Mouse (Mus musculus): ENCODE measurements around the gene Clybl.

Clybl gene

DNA sequence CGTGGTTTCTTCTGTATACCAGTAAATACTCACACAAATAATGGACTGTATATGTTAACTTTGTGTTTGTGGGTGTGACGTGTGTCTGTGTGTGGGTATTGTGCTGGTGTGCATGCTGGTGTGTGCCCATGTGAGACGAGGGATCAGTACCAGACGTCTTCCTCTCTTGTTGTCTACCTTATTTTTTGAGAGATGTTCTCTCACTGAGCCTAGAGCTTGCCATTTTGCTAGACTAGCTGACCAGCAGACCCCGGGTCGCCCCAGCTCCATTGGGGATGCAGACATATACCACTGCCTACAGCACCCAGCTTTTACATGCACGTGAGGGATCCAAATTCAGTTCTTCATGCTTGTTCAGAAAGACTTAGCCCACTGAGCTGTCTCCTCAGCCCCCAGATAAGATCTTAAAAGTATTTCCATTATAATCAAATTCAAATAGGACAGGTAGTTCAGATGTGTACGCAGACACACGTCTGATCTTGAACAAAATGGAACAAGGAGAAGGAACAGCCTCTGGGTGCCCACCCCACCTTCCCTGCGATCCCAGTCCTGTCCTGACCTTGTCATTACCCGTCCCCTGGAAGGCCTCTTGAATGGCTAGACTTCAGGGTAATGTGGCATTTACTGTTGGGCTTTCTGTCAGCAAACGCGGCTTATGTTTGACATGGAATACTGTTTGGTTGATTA lies 208.3 kb downstream of the Clybl start:
- no peak for DNase-seq

DNA sequence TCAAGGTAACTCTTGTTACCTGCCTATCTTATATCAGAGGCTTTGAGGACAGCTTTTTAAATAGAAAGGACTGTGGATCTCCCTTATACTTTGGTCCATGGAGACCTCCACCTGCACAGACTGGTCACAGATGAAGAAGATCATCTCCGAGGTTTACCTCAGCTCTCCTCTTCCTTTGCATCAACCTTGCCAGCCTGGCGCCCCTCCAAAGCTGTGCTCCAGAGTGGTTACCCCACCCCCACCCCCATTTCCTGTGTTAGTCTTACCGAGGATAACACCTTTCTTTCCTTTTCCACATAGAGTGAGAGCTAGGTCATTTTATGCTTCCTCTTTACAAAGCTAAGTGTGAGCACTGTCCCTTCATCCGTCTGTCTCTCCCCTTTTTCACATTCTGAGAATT lies 209.4 kb downstream of the Clybl start:
- no peak for DNase-seq

DNA sequence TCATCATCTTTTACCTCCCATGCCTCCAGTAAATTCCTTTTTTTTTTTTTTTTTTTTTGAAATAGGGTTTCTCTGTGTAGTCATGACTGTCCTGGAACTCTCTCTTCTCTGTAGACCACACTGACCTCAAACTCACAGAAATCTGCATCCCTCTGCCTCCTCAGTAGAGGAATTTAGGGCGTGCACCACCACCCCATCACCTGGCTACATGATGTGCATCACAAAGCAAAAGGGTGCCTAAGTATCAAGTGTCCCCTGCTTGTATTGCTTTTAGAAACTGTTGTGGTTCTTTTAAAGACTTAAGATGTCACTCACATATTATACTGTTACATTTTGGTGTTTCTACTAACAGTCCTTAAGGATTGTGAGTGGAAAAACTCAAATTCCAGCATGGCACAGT lies 211.6 kb downstream of the Clybl start:
- DNase-seq: no peak

DNA sequence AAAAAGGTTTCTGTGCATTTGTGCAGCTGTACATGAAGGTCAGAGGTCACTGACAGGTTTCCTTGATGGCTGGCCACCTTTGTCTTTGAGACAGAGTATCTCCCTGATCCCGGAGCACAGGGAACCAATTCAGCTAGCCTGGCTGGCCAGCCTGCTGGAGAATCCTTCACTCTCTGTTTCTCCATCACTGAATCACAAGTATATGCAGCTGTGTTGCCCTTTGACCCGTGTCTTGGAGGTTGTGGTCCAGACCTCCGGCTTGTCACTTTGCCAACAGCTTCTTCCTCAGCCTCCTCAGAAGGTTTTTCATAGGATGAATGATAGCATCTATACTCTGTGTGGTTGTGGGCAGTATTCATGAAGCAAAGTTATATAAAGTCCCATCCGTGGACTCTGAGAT lies 217.2 kb downstream of the Clybl start:
- no peak for DNase-seq

DNA sequence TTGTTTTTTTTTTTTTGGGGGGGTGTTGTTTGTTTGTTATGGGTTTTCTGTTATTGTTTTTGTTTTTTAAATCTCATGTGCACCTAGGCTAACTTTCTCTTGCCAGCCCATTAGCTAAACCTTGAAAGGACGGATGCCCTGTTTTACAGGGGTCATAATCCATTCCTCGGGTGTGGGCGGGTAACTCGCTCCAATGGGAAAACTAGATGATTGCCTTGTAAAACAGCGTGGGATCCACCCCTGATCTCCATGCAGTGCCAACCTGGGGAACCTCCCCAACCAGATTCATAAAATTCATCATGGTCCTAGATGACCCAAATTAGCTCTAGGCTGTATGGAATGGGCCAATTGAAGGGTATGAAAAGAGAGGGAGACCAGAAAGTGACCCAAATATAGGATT lies 218.4 kb downstream of the Clybl start:
- DNase-seq: no peak

DNA sequence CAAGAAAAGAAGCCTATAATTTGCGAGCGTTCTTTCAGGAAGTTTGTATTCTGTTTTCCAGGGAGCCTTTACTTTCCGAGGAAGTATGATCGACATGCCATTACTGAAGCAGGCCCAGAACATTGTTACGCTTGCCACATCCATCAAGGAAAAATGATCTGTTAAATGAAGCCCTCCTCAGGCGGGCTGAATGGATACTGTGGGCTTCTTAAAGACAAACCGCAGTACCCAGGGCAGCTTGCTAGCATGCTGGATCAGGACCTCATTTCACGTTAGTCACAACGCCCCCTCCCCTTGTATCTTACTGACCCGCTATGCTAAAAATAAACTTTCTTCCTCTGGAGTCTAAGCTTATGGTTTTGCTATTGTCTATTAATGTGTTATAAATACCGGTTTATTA lies 220.4 kb downstream of the Clybl start:
- DNase-seq: no peak

DNA sequence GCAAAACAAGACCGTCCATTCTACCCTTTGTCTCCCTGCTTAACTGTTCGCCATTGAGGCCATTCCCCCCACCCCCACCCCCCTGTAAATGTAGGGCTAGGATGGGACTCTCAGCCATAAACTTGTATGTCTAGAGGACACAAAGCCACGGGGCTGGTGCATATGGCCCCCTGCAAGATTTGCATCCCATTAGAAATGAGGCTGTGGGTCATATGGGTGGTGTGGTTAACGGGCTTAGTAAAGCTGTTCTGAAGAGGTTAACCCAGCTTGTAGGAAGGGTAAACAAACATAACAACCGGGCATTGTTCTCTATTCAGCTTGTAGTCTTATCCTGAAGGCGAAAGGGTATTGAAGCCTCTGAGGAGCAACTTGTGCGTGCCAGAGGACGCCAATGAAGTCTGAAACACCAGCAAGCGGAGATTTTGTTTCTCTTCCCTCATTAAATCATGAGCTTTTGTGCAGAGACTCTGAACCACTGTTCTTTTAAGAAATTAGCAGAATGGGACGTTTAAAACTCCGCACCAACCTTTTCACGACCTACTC lies 221.3 kb downstream of the Clybl start:
- DNase-seq: no peak

DNA sequence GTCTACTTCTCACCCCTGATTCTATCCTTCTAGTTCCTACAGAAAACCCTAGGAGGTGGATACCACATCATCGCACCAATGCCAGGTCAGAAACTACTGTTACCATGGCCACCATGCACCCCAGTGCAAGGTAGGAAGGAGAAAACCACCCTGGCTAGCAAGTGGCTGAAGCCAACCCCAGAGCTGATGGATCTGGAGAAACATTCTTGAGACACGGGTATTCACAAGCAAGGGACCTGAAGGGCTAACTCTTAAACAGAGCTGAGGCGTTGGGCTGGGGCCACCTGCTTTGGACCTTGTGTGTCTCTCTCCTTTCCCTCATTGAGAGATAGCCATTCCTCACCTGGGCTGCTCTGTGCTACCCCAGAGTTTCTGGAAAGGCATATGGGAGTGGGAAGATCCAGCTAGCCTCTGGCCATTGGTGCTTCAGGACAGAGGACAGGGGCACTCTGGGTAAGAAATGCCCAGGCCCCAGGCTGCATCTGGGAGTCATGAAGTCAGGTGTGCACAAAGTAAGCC lies 222.0 kb downstream of the Clybl start:
- no peak for DNase-seq

DNA sequence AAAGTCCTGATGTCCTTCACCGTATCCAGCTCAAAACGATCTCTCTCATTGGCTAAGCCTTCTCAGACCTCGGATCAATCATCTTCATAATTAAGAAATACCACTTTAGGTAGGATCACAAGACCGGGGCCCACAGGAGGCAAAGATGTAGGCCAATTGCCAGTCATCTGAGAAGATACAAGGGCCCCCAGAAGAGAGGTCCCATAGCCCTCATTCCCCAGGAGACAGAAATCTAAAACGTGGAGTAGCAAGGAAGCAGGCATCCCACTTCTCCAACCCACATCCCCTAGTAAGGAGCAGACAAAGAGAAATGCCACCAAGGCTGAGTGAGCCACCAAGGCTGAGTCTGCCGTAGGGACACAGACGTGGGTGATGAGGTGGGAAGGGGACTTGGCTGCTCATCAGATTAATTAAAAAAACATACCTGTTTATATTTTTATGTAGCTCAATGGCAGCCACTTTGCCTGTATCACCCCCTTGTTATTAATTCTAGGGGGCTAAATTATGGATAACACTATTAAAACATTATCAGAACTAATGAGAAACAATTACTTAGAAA lies 223.2 kb downstream of the Clybl start:
- DNase-seq: no peak

DNA sequence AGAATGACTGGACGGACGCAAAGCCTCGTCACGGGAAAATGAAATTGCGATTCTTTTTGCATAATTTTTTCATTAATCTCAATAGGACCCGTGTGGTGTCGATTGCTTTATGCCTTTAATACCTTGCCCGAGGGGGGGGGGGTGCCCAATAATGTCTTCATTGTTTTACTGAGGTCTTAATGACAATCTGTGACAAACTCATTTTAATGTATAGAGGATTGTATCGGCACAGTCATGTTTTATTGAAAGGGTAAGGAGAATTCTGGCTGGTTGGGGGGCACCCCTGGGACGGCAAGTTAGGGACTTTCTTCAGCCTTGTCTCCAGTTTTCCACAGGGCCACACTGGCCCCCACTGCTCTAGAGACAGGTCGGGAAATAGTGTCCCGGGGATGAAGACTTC lies 223.7 kb downstream of the Clybl start:
- DNase-seq: no peak

DNA sequence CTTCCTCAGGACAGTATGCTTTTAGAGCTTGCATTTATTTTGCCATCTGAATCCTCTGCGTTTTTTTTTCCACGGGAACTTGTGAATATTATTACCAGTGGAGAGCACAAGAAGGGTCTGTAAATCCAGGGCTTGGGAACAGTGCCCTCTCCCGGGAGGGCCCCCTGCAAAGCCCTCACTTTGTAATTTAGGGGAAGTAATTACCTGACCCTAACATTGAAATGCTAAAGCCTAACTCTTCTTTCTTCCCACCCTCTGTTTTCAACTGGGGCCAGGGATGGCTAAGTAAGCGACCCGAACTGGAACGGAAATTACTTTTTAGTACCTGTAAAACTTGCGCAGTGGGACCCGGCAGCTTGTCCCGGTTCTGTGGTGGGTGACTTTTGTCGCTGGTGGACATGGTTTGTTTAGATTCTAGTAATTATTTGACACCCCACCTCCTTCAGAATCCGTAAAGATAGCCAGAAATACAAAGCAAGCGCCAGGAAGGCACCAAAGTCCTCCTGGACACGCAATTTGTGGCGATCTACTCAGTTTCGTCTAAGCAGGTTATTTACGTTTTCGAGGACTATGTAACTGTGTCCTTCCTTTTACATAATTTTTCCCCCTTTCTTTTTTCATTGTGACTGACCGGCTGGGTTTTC lies 224.5 kb downstream of the Clybl start:
- no peak for DNase-seq

DNA sequence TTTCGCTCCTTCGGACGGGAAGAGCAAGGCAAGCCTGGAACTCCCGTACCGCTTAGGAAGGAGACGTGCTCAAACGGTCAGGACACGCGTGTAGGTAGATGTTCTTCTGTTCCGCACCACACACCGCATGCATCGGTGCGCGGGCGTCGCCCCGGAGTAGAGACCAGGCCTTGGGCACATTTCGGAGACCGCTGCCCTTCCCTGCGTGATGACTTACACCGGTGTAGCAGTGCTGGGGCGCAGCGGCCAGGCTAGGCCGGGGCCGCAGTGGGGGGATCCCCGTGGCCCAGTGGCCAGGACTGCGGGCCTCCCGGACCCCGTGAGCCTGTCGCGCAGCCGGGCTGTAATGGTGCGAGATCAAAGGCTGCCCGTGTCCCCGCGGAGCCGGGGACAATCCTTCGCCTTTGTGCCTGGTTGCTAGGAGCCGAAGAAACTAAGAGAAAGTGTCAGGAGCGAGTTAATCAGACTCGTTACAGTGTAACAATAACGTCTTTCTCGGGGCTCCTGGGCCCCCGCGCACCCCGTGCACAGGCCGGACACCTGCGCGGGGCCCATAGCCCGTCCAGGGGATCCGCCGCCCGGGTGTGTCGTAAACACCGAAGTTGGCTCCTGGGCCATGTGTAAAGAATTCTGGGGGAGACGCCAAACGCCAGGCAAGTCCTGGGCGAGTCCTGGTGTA lies 225.2 kb downstream of the Clybl start:
- DNase-seq: no peak

DNA sequence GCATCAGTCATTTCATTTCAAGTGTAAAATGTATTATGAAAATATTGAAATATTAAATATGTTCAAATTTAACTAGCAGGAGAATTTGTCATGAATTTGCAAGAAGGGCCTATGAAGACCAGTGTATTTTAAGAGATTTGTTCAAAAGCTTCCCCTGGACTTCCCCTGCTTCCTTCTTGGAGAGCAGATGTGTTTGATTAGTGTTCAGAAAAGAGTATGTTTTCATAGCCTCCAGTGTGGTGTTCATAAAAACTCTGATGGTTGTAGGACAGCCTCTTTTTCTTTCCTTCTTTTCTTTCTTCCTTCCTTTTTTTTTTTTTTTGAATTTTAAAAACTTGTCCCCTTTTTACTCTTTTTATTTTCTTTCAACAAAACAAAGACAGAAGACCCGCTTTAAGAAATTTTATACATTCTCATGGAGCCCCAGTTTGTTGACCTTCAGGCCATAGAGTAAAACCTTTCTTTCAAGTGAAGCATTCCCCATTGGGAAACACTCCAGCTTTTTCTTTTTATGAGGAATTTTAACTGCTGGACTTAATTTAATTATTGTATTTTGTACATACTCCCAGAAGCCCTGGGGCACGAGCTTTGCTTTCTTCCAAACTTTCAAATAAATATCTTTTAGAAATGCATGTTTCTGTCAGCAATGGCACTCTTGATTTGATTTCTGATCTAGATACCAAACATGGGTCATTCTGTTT lies 231.5 kb downstream of the Clybl start:
- no peak for DNase-seq

DNA sequence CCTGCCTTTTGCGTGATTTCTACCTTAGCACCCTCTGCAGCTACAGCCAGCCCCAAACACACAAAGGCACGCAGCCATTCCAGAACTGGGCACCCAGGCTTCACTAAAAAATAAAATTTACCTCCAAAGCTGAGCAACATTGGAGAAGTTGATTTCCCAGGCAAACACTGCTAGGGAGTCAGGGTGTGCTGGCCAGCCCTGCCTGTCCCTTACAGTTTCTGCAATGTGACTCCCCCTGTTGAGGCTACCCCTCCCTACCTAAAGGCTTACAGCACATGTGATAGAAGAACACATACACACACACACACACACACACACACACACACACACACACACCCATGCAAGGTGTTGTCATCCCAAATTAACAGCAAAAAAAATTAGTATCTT lies 232.0 kb downstream of the Clybl start:
- no peak for DNase-seq

DNA sequence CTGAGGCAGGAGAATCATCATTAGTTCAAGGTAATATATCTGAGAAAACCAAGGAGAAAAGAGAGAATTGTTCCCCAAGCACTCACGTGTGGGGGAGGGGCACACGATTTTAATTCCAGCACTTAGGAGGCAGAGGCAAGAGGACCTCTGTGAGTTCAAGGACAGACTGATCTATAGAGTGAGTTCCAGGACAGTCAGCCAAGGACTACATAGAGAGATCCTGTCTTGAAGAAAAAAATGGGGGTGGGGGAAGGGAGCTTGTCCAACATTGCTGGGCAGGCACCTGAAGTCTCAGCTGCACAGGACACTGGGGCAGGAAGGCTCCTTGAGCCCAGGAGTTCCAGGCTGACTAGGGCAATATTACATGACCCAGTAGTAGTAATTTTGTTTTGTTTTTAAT lies 233.3 kb downstream of the Clybl start:
- DNase-seq: no peak

DNA sequence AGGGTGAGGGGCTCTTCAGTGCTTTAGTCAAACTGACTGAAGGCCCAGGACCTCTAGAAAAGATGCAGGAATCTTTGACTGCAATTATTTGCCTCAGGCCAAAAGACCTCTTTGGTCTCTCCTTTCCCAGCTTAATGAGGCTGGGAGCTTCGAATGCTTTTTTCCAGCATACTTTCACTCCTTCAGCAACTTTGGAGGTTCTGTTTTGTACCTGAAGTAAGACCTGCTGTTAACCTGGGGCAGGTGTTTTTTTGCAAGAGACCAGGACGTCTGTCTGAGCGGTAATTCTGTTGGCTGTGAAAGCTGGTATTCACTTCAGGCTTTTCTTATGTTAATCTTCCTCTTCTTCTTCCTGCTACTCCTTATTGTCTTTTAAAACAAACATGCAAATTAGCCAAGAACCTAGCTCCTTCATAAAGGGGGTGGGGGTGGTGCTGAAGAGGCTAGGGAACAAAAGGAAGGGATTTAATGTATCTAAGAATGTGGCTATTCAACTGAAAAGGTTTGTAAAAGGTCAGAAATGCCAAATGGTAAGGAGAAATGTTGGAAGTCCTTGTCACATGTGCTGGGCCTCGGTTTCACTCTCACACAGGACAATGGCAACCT lies 234.8 kb downstream of the Clybl start:
- no peak for DNase-seq

DNA sequence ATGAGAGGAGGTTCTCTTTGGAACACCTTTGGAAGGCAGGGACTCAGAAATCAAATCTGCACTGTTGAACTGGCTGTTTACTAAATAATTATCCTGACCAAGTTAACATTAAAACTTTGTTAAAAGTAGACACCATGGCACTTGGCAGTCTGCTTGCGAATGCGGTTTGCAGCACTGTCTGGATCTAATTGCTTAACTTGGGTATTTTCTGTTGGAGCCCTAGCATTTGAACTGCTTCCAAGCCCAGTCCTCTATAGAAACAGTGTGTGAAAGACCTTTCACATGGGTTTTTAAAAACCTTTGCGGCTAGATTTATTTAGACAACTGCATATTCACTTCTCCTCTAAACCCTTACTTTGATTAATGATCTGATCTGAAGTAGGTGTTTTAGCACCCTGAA lies 242.9 kb downstream of the Clybl start:
- DNase-seq: no peak

DNA sequence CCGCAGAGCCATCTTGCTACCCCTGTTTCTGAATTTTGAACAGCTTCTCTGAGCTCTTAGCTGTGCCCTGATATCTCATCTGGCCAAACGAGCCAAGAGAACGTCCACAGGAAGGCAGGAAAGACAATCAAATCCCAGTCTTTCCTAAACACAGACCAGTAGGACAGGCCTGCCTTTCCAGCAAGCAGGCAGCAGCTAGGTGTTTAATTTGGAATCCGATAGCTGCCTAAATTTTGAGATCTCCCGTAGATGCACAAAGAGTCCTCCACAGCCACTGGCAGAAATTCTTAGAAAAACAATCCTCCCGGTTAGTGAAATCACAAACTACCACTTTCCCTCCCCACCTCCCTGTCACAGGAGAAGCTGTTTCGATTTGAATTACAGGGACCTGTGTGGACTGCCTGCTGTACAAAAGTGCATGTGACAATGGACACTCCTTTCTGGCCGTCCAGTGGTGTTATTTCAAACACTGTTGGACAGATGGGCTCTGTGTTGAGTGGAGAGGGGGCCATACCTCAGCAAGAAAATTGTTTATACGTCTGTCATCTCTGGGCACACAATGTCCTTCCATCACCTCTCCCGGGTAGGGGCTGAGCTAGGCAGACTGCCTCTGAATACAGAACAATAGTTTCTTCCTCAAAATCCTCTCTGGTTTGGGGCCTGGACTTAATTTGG lies 245.2 kb downstream of the Clybl start:
- DNase-seq: no peak

DNA sequence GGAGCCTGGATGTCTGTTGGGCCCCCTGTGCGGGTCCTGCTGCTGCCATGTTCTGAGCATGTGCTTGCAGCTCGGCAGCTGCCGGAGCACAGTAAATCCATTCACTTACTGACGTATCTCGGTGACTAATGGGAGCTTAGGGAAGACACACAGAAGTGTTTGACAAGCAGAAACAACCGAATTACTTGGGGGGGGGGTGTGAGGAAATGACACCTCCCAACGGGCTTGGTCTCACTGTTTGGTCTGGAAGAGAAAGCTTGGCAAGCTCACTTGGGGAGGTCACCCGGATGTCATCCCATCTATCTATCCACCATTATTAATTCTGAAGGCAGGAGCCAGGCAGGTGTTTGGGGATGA lies 245.7 kb downstream of the Clybl start:
- no peak for DNase-seq

DNA sequence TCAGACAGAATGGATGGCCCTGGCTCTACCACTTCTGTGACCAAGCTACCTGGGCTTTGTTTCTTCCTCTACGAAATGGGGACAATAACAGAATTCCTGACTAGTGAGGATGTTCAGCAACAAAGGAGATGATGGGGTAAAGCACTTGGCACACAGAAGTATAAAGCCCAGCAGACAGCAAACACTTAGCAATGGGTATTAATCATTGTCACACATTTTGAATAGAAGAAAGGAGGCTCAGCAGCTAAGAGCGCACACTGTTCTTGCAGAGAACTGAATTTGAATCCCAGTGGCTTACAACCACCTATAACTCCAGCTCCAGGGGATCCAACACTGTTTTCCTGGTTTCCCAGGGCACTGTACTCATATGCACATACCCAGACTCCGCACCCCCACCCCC lies 246.2 kb downstream of the Clybl start:
- no peak for DNase-seq

DNA sequence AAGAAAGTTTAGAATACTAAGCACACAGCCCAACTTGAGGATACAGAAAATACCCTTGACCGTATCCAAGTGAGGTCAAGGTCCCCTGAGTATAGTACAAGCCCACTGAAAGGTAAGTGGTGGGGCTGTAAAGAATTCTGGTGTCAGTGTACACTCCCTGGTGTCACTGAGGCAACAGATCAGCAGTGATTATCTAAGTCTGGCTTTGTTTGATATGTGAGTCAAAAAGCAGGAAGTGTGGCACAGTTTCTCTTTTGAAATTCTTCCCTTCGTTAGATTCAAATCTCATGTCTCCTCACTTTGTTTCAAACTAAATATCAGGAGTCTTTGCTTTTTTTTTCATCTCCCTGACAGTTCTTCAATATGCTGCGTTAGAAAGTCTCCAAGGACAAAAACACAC lies 251.1 kb downstream of the Clybl start:
- DNase-seq: no peak

DNA sequence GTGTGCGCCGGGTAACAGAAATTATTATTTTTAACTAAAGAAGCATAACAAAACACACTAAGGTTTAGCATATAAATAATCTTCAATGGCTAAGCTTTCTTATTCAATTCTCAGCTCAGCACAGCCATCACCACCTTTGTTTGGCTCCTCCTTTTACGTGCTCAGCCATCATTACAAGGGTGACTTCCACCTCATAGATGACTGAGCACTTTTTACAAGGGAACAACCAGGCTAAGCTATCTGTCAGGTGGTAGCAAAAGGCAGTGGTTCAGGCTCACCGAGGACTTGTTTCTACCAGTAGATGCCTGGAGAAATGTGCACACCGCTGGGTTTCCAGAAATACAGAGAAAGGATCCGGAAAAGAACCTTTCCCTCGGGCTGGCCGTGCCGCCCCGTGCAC lies 252.5 kb downstream of the Clybl start:
- DNase-seq: no peak

Data from lung, postnatal 4 days (tissue).